Mouse (Mus musculus) thymus, postnatal 0 days (tissue): ENCODE results near the gene Slc38a1. TPM values are rescaled to one million over a fixed set of nuclear protein-coding genes. Genes with fewer than 3 reads are reported as not detected.

Experiments used
- DNase-seq: peaks from one replicate; pipeline ENCODE4 v3.0.0-alpha.2; 2015; ENCODE audit warnings: low spot score
- polyA plus RNA-seq: library from polyadenylated mRNA; unstranded; fragments of >200 nt; fragmentation: Nextera tagmentation; extraction: Ambion mirVana; gene quantifications from 2 replicates; pipeline ENCODE4 v1.2.1, GENCODE M21; 2015

Slc38a1 gene
- polyA plus RNA-seq, result 125 and 126 TPM in 2 replicates

DNA sequence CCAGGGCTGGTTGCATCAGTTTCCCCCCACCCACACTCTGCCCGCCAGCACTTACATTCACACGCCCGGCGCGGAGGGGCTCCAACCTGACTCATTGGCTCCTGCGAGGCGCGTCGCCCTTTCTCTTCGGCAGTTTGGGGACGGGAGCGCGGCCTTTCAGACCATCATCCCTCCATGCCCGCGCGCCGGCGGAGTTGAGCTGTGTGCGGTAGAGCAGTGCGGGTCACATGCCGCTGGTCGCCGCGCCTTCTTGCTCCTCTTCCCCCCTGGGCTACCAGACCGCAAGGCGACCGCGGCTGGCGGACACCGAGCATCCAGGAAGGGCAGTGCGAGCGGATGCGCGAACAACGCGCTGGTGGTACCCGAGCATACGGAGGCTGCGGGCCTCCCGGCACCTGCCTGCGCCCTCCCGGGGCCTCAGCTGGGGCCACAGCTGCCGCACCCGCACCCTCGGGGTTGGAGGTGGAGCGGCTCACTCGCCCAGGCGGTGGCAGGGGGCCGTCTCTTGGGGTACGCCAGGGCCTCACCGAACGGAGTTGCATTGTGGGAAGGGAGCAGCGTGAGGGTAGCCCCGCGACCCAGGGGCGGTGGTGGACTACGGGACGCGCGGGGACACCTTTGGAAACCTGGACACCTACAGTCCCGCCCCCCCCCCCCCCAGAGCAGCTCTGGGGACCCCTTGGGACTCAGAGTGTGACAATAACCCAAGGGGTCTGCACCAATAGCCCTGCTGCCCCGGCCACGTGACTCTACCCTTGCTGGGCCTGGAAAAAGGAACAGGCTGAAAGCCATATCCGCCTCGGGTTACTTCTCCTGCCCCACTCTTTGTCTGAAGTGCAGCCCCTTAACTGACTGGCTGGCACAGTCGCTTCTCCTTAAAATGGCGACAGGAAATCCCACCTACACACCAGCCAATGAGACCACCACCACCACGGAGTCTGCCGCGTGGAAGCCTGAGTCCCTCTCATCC, at the start of gene Slc38a1:
Gene Slc38a1, minus strand, starts transcription at position 478 of the 970 bp plus-strand sequence.
- peak; percentile 84 for DNase-seq

DNA sequence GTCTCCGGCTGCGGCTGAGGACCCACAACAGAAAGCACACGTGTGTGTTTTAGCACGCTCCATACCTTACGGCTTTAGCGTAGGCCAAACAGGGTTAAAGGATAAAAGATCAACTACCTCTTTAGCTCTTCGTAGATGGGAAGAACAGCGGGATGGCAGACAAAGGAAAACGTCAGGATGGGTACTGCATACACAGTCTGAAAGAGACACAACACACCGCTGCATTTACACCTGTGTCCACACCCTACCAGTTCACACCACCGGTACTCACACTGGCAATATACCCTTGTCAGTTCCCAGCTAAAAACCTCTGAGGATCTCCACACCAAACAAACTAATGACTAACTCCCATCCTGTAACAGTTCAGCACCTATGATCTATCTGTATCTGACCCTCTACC, 49.7 kb upstream of the Slc38a1 start:
- no peak for DNase-seq

GRCm38 (mm10) chr15:96691381-96691780, 48.7 kb upstream of the Slc38a1 start:
- DNase-seq, result no peak

GRCm38 (mm10) chr15:96690829-96691228, 48.1 kb upstream of the Slc38a1 start:
- no peak for DNase-seq

- no peak for DNase-seq
Measured at GRCm38 (mm10) chr15:96689919-96690318, 47.2 kb upstream of the Slc38a1 start.

- no peak for DNase-seq
Measured at GRCm38 (mm10) chr15:96688784-96689318, 46.1 kb upstream of the Slc38a1 start.

GRCm38 (mm10) chr15:96688036-96688435, 45.3 kb upstream of the Slc38a1 start:
- no peak for DNase-seq

DNA sequence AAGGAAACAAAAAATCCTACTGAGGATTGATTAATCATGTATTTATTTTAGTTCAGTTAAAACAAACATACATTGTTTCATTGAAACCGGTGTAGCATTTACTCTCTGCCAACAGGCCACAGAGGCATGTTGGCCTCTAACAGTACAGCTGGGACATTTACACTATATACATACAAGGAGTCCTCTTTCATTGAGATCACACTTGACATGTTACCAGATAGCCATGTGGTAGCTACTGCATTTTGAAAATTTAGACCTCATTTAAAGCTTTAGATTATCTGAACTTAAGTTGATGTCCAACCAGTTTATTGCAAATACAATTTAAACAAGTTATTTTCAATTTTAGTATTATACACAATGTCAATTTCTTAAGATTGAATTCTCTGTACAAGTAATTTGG, 44.7 kb upstream of the Slc38a1 start:
- DNase-seq, result no peak

DNA sequence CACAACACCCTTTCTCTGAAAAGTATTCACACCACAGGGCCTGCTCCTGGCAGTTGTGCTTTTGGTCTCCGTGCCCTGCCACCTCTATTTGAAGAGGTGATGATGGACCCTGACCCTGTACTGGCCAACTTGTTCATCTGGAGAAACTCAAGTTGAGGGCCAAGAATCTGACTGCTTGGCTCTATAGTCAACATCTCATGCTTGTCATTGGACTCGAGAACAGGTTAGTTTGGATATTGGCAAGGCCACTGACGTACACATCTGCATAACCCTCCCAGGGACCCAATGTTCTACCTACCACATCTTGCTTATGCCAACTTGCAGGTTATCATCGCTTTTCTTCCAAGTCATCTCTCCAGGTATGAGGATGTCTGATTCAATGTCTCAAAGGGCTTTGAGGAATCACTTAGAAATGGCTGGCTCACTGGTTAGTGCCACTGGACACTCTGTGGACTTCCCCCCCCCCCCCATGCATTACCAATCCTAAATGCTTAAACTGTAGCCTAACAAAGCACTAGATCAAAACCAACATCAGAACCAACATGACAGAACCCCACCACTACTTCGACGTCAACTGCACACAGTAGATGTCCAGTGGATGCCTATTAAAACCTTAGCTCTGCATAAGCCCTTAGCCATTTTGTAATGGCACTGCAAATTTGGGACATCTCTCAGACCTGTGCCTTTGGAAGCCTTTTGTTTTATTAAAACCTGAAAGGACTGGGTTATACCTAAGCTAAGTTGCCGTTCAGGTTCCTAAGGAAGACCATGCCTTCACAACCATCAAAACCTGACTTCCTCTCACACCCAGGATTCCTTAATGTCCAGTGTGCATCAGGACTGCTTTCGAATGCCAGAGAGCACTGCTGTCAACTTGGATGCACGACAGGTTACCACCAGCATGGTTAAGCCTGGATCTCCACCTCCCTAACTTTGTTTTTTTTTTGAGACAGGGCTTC, 43.8 kb upstream of the Slc38a1 start:
- no peak for DNase-seq

DNA sequence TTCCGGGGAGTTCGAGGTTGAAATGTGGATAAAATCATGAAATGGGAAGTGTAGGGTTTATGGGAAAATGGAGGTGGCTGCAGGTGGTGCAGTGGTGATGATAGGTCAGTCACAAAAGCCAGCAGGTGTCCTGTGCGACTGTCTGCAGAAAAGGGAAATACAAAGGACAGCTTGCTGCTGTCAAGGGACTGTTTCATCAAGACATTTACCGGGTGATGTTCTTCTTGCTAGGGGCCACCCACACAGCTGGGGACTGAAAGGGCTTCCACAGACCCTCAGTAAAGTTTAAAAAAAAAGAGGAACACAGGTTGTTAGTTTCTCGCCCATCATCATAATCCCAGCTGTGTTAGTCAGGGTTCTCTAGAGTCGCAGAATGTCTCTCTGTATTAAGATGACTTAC, 42.6 kb upstream of the Slc38a1 start:
- DNase-seq, result no peak

GRCm38 (mm10) chr15:96684132-96684830, 41.6 kb upstream of the Slc38a1 start:
- peak; percentile 79 for DNase-seq

DNA sequence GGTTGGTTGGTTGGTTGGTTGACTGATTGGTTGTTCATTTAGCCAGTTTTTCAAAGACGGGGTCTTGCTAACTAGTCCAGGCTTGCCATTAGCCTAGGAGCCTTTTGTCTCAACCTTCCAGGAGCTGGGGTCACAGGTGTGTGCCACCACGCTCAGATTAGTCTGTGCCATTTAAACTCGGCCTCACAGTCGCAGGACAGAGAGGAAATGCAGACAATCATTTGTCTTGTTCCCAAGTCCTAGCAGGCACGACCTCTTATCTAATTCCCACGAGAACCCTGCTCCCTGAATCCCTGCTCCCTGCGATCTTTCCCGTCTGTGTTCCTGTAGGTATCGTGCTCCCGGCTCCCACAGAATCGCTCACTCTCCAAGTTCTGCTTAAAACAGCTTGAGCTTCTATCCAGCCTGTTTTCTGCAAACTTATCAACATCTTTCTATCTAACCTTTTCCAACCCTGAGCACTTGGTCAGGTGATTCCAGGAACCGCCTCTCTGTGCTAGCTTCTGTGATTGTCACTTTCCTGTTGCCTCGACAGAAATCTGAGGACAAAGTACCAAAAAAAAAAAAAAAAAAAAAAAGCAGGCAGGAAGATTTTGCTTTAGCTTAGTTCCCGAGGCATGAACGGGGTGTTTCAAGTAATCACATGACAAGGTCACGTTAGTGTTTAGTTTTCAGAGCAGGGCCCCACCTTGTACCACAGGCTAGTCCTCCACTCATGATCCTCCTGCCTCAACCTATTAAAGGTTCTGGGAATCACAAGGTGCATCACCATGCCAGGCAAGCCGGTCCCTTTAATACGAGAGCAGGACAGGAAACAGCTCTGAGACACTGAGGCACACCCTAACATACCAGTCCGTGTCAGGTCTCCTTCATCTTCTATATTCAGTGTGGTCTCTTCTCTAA, 36.4 kb upstream of the Slc38a1 start:
- DNase-seq, result no peak

GRCm38 (mm10) chr15:96676518-96676917, 33.8 kb upstream of the Slc38a1 start:
- DNase-seq, result no peak

DNA sequence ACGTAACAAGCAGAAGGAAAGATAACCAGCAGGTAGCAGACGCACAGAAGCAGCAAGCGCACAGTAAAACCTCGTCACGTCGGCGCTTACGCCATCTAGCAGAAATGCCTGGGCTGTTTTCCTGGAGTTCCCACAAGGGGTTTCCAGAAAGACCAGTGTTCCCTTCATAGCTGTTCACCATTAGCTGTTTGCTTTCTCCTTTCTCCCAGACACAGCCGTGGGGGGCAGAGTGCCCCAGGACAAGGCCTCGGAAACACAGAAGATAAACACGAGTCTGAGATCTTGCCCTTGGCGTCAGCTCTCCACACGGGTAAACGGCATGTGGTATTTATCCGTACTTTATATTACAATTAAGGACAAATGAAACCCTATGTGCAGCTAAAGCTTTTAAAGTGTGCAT, 33.0 kb upstream of the Slc38a1 start:
- no peak for DNase-seq

DNA sequence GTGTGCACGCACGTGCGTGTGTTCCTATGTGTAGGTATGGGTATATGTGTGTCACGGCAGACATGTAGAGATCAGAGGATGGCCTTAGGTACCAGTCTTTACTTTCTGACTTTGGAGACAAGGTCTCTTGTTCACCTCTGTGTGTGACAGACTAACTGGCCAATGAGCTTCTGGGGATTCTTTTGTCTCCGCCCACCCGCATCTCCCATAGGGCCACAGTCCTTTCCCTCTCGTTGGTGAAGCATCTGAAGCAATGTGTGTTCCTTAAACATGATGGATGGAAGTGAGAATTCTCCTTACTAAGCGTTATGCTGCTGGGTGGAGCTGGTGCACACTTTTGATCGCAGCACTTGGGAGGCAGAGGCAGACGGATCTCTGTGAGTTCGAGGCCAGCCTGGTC, 32.3 kb upstream of the Slc38a1 start:
- no peak for DNase-seq

- DNase-seq, result no peak
Measured at GRCm38 (mm10) chr15:96674089-96674488, 31.4 kb upstream of the Slc38a1 start.

DNA sequence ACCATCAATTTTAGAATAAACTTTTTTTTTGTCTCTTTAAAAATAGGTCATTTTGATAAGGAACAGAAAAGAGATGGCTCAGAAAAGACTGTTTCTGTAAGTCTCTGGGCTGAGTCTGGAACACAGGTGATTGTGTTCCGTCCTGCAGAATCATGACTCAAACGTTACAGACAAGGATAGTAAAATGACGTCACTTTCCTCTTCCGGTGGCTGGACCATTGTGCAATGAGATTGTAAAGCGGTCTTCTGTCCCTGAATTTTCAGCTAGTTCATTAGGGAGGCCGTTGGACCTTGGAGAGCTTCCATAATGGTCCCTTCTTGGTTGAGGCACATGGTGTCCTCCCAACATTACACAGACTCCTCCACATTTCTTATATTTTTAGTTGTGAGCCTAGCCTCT, 27.0 kb upstream of the Slc38a1 start:
- DNase-seq, result no peak

DNA sequence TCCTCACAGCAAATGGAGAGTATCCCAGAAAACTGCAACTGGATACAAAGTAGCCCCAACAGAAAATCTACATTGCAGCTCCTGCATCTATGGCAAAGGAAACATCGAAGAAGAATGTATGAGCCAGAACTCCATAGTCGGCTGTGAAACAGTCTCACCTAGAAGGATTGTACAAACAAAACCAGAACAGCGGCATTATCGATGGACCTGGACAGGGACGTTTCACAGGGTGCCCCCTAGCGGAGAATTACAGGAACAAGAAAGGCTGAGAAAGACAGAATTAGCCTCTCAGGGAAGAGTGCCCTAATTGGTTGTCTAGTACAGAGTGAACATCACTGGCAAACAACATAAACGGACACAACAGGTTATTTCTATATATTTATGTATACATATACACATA, 23.9 kb upstream of the Slc38a1 start:
- DNase-seq, result peak; percentile 77

GRCm38 (mm10) chr15:96665889-96666288, 23.2 kb upstream of the Slc38a1 start:
- DNase-seq, result peak; percentile 95

- DNase-seq, result no peak
Measured at GRCm38 (mm10) chr15:96660590-96661141, 18.0 kb upstream of the Slc38a1 start.
